In genomic region chr15:41325633-41326252, GRCm38 (mm10) we compare ENCODE assay signal across 9 mouse cellular contexts.
DNase-seq lines count a peak whose midpoint lies in the region; ATAC-seq and TF ChIP-seq lines count a peak whose summit lies in the region.
"Had no signal": no experiment of that assay in that cellular context is flagged by ENCODE, and none has a peak within 500 bp of the region (broad histone marks: within the 10 kb centered on the region; RNA-seq: fewer than 3 reads in every experiment).

No protein-coding gene starts in this region.

- no peak overlapping the region for H3K27ac ChIP-seq in liver, adult 2 months (replicated peaks; ENCODE audit: insufficient read depth, low read depth, low read length)
- H3K27ac ChIP-seq in liver, embryonic 11.5 days (ENCODE audit: low read depth, low read length), result no peak overlapping the region
- H3K27ac ChIP-seq in midbrain, embryonic 14.5 days (replicated peaks; ENCODE audit: low read depth, low read length), result no peak overlapping the region
- H3K27ac ChIP-seq: lung, embryonic 15.5 days had no signal

- peak; percentile 57 for DNase-seq in liver, adult 2 months (ENCODE audit: extremely low read depth, low read depth, low spot score)
- DNase-seq in liver, embryonic 11.5 days (ENCODE audit: low spot score), result no peak
- peak; percentile 84 for DNase-seq in NIH3T3 (ENCODE audit: low read depth)
- DNase-seq in cerebellum, postnatal 10 days, result peak; percentile 81 to 87
- DNase-seq in gastrocnemius, postnatal 10 days, result peak; percentile 51
- DNase-seq in layer of hippocampus, adult 9-11 months, result peak; percentile 50
- DNase-seq in midbrain, embryonic 14.5 days, result peak; percentile 89

- H3K9ac ChIP-seq in liver, adult 2 months (ENCODE audit: low read depth, low read length), result no peak overlapping the region
- H3K9ac ChIP-seq in liver, embryonic 11.5 days (ENCODE audit: low read depth, low read length), result no peak overlapping the region
- no peak overlapping the region for H3K9ac ChIP-seq in midbrain, embryonic 14.5 days (replicated peaks; ENCODE audit: low read length)
- H3K9ac ChIP-seq: lung, embryonic 15.5 days had no signal

- no peak for ATAC-seq in liver, embryonic 11.5 days (replicated peaks; ENCODE audit: low FRiP score)
- ATAC-seq in midbrain, embryonic 14.5 days (ENCODE audit: low FRiP score, low TSS enrichment), result peak; percentile 48; the same call in 1 of the 2 replicates
- no peak for ATAC-seq in monocyte, adult 5-6 weeks (replicated peaks; ENCODE audit: insufficient number of reproducible peaks, low FRiP score, low TSS enrichment, poor library complexity, severe bottlenecking)

- TF ChIP-seq POLR2A in liver, adult 2 months (IDR thresholded peaks at IDR 0.05; ENCODE audit: extremely low read depth, insufficient read depth, low read length), result no peak

- 12% methylated on average over 7 of the region's 7 CpGs for WGBS in liver, adult 2 months
- WGBS in liver, embryonic 11.5 days, result 20% methylated on average over 7 of the region's 7 CpGs
- WGBS in midbrain, embryonic 14.5 days, result 23% methylated on average over 7 of the region's 7 CpGs

- H3K9me3 ChIP-seq in liver, embryonic 11.5 days (ENCODE audit: control insufficient read depth, low read length), result no peaks in the 10 kb centered on the region
- no peaks in the 10 kb centered on the region for H3K9me3 ChIP-seq in midbrain, embryonic 14.5 days (ENCODE audit: control insufficient read depth, low read length)
- H3K9me3 ChIP-seq: lung, embryonic 15.5 days had no signal

- H3K79me2 ChIP-seq in liver, adult 2 months (ENCODE audit: control insufficient read depth, insufficient read depth, low read length), result no peaks in the 10 kb centered on the region

- H3K4me1 ChIP-seq in liver, adult 2 months (ENCODE audit: control insufficient read depth, insufficient read depth, low read length), result no peaks in the 10 kb centered on the region
- no peaks in the 10 kb centered on the region for H3K4me1 ChIP-seq in liver, embryonic 11.5 days (replicated peaks; ENCODE audit: control insufficient read depth, insufficient read depth, low read length)
- H3K4me1 ChIP-seq in midbrain, embryonic 14.5 days (ENCODE audit: control insufficient read depth, insufficient read depth, low read length), result no peaks in the 10 kb centered on the region
- H3K4me1 ChIP-seq: lung, embryonic 15.5 days had no signal

- TF ChIP-seq CTCF in liver, adult 2 months (IDR thresholded peaks at IDR 0.05; ENCODE audit: low read depth, low read length), result peak; percentile 40

- no peaks in the 10 kb centered on the region for H3K36me3 ChIP-seq in liver, adult 2 months (ENCODE audit: control insufficient read depth, insufficient read depth, low read length)
- no peaks in the 10 kb centered on the region for H3K36me3 ChIP-seq in liver, embryonic 11.5 days (ENCODE audit: control insufficient read depth, insufficient read depth, low read length)
- H3K36me3 ChIP-seq in midbrain, embryonic 14.5 days (ENCODE audit: control insufficient read depth, insufficient read depth, low read length), result no peaks in the 10 kb centered on the region
- H3K36me3 ChIP-seq: lung, embryonic 15.5 days had no signal

- H3K4me2 ChIP-seq in liver, embryonic 11.5 days, result no peak overlapping the region
- no peak overlapping the region for H3K4me2 ChIP-seq in midbrain, embryonic 14.5 days (ENCODE audit: low read length)
- H3K4me2 ChIP-seq: lung, embryonic 15.5 days had no signal

- no peaks in the 10 kb centered on the region for H3K27me3 ChIP-seq in liver, adult 2 months (ENCODE audit: control insufficient read depth, insufficient read depth, low read length)
- H3K27me3 ChIP-seq in liver, embryonic 11.5 days (replicated peaks; ENCODE audit: control insufficient read depth, insufficient read depth, low read length), result no peaks in the 10 kb centered on the region
- no peaks in the 10 kb centered on the region for H3K27me3 ChIP-seq in midbrain, embryonic 14.5 days (ENCODE audit: control insufficient read depth, insufficient read depth, low read length)
- H3K27me3 ChIP-seq: lung, embryonic 15.5 days had no signal

- H3K4me3 ChIP-seq in liver, adult 2 months (ENCODE audit: insufficient read depth, low read depth, low read length), result no peak overlapping the region
- no peak overlapping the region for H3K4me3 ChIP-seq in liver, embryonic 11.5 days (ENCODE audit: low read depth, low read length)
- H3K4me3 ChIP-seq in midbrain, embryonic 14.5 days (replicated peaks; ENCODE audit: low read depth, low read length), result no peak overlapping the region
- H3K4me3 ChIP-seq: lung, embryonic 15.5 days had no signal
